Mouse (Mus musculus) small intestine, adult 2 months (tissue): Measurements from ENCODE around the gene 2310011J03Rik. TPM values are rescaled to one million over a fixed set of nuclear protein-coding genes. Genes with fewer than 3 reads are reported as not detected.

Experiments
- H3K27ac ChIP-seq: fragments of 200-500 bp; 2 replicates; pipeline ENCODE4 v1.5.1; 2012; ENCODE audit warnings: low read depth, low read length, control low read depth, inconsistent platforms; ENCODE audit not compliant: insufficient read depth
- H3K27me3 ChIP-seq: fragments of 200-500 bp; 2 replicates; pipeline ENCODE4 v1.6.1; 2012; ENCODE audit warnings: mild to moderate bottlenecking, moderate library complexity, low read length, inconsistent platforms; ENCODE audit not compliant: control insufficient read depth, insufficient read depth
- H3K36me3 ChIP-seq: fragments of 200-500 bp; 2 replicates; pipeline ENCODE4 v1.6.1; 2012; ENCODE audit warnings: mild to moderate bottlenecking, low read length, control low read depth, inconsistent platforms; ENCODE audit not compliant: control insufficient read depth, insufficient read depth
- H3K4me1 ChIP-seq: fragments of 200-500 bp; 2 replicates; pipeline ENCODE4 v1.6.1; 2012; ENCODE audit warnings: low read length, inconsistent platforms, mixed read lengths; ENCODE audit not compliant: control insufficient read depth, insufficient read depth, insufficient read length
- H3K4me3 ChIP-seq: fragments of 200-500 bp; 2 replicates; pipeline ENCODE4 v1.5.1; 2012; ENCODE audit warnings: low read depth, mild to moderate bottlenecking, control low read depth, inconsistent platforms, low read length, moderate library complexity
- CTCF ChIP-seq: fragments of 200-500 bp; IDR thresholded peaks from 2 replicates; pipeline ENCODE4 v1.5.1; 2012; ENCODE audit warnings: low read depth, mild to moderate bottlenecking, control low read depth, inconsistent platforms, low read length, moderate library complexity, mixed read lengths; ENCODE audit not compliant: insufficient replicate concordance, insufficient read length; ENCODE audit errors: extremely low read depth
- POLR2A ChIP-seq: fragments of 200-500 bp; IDR thresholded peaks from 2 replicates; pipeline ENCODE4 v1.6.1; 2012; ENCODE audit warnings: low read depth, mild to moderate bottlenecking, control low read depth, inconsistent platforms, low read length, moderate library complexity
- WGBS: fragments of 180-500 bp; shearing (Covaris S2); methylation state at CpG from one replicate; pipeline ENCODE4 v1.1.7; 2018; 5-methylcytosine and 5-hydroxymethylcytosine counted together
- polyA plus RNA-seq: library from polyadenylated mRNA; depleted of rRNA; stranded (reverse); fragments of >200 nt; gene quantifications from 2 replicates; pipeline ENCODE4 v1.2.3, GENCODE M21; 2012; rRNA removed

2310011J03Rik gene
- polyA plus RNA-seq, 1 experiment, result 74.1 TPM

- TF ChIP-seq CTCF (no peak), POLR2A (no peak)
- H3K27ac ChIP-seq, result peak overlapping the region; percentile 88
- peaks cover 18% of the 10 kb centered on the region for H3K36me3 ChIP-seq
- H3K4me3 ChIP-seq, result no peak overlapping the region
- WGBS, result 54% methylated on average over 2 of the region's 2 CpGs
- H3K4me1 ChIP-seq, result peaks cover 46% of the 10 kb centered on the region
- no peaks in the 10 kb centered on the region for H3K27me3 ChIP-seq
Observed at GRCm38 (mm10) chr10:80270099-80270498, 50.2 kb downstream of the 2310011J03Rik start.

Other genes starting within 250 kb of the 2310011J03Rik start
- 61.2 and 126 TPM in 2 replicates for gene Sbno2, start 215.0 kb downstream of the 2310011J03Rik start, polyA plus RNA-seq
- gene Stk11, start 204.7 kb downstream of the 2310011J03Rik start, polyA plus RNA-seq, result 77.5 and 124 TPM in 2 replicates
- gene Atp5d, start 181.9 kb downstream of the 2310011J03Rik start, polyA plus RNA-seq, result 2,309 and 4,813 TPM in 2 replicates
- 3.7 and 6.6 TPM in 2 replicates for gene Cbarp, start 179.7 kb downstream of the 2310011J03Rik start, polyA plus RNA-seq
- 151 and 372 TPM in 2 replicates for gene Midn, start 172.3 kb downstream of the 2310011J03Rik start, polyA plus RNA-seq
- gene Cirbp, start 154.6 kb downstream of the 2310011J03Rik start, polyA plus RNA-seq, result 18.5 and 48.0 TPM in 2 replicates
- 6.8 and 9.0 TPM in 2 replicates for gene 1600002K03Rik, start 147.6 kb downstream of the 2310011J03Rik start, polyA plus RNA-seq
- gene Efna2, start 141.1 kb downstream of the 2310011J03Rik start, polyA plus RNA-seq, result 1.5 and 1.8 TPM in 2 replicates
- gene Mum1, start 94.1 kb downstream of the 2310011J03Rik start, polyA plus RNA-seq, result 11.6 and 23.7 TPM in 2 replicates
- gene Ndufs7, start 71.4 kb downstream of the 2310011J03Rik start, polyA plus RNA-seq, result 800 and 1,176 TPM in 2 replicates
- 13.1 and 55.2 TPM in 2 replicates for gene Gamt, start 59.5 kb downstream of the 2310011J03Rik start, polyA plus RNA-seq
- 46.6 and 89.3 TPM in 2 replicates for gene Dazap1, start 59.1 kb downstream of the 2310011J03Rik start, polyA plus RNA-seq
- 741 and 887 TPM in 2 replicates for gene Rps15, start 28.1 kb downstream of the 2310011J03Rik start, polyA plus RNA-seq
- 0.65 and 0.96 TPM in 2 replicates for gene Apc2, start 24.6 kb downstream of the 2310011J03Rik start, polyA plus RNA-seq
- 18.0 and 27.0 TPM in 2 replicates for gene Pcsk4, start 9.0 kb upstream of the 2310011J03Rik start, polyA plus RNA-seq
- gene Reep6, start 9.4 kb upstream of the 2310011J03Rik start, polyA plus RNA-seq, result 186 and 287 TPM in 2 replicates
- gene Adamtsl5, start 27.9 kb upstream of the 2310011J03Rik start, polyA plus RNA-seq, result 74.2 and 136 TPM in 2 replicates
- 0.75 and 5.9 TPM in 2 replicates for gene Plk5, start 35.9 kb upstream of the 2310011J03Rik start, polyA plus RNA-seq
- 10.3 and 20.6 TPM in 2 replicates for gene Mex3d, start 67.1 kb upstream of the 2310011J03Rik start, polyA plus RNA-seq
- gene Mbd3, start 79.0 kb upstream of the 2310011J03Rik start, polyA plus RNA-seq, result 55.1 and 85.7 TPM in 2 replicates
- 2,051 and 2,588 TPM in 2 replicates for gene Uqcr11, start 86.3 kb upstream of the 2310011J03Rik start, polyA plus RNA-seq
- 45.6 and 101 TPM in 2 replicates for gene Tcf3, start 113.1 kb upstream of the 2310011J03Rik start, polyA plus RNA-seq
- gene Onecut3, start 174.3 kb upstream of the 2310011J03Rik start, polyA plus RNA-seq, result 0.29 and 2.8 TPM in 2 replicates
- not detected in 2 replicates for gene Atp8b3, start 218.6 kb upstream of the 2310011J03Rik start, polyA plus RNA-seq
- 33.1 and 63.7 TPM in 2 replicates for gene Rexo1, start 241.0 kb upstream of the 2310011J03Rik start, polyA plus RNA-seq